Mouse (Mus musculus): ENCODE data around the gene Slc17a9.
"Not testable (repeated sequence)": the region's sequence is repeated elsewhere in the genome, so short reads cannot be mapped to it uniquely, and the experiment has no call there.

The Slc17a9 gene

DNA sequence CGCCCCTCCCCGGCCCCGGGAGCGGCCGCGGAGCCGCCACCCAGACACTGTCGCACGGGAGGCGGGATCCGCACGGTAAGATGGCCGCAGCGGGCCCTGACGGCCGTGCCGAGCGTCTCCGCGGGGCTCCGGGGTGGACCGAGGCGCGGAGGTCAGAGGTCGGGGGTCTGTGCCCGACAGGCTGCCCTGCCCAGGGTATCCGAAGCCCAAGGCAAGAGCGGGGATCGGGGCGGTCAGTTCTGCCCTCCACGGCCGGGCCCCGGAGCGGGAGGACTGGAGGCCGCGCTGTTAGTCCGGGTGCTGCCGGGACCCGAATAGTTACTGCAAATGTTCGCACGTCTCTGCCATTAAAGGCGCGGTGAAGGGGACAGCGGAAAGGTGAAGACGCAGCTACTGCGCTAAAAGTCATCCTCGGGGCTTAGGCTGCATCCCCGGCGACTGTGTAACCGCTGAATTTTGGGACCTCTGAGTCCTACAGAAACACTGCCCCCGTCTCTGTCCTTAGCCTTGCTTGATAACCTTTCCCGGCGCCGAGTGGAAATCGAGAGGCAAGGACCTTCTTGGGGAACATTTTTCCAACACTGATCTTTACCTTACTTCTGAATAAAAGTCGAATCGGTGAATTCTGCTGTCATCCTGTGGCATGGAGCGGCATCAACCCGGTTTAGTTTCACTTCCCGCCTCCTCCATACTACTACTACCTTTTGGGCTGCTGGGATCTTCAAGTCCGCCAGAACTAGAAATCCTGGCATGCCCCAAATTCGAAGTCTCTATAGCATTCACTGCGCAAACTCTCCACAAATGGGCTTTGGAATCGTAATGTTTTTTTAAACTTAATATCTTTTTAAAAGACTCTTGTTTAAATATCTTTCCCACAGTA is 14.5 kb upstream of the Slc17a9 start:
- in situ Hi-C loops (cut with MboI, MseI), result no loop called here

DNA sequence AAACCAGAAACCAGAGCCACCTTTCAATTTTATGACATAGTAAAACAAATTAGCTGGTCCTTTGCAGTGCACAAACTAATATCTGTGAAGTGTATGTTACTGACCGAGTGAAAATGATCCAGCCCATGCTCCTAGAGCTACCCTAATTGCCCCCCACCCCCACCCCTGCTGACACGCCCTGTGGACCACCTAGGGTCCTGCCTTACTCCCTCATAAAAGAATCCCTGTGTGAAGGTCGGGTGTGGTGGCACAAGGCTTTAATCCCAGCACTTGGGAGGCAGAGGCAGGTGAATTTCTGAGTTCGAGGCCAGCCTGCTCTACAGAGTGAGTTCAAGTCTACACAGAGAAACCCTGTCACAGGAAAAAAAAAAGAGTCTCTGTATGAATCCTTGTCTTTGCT is 13.5 kb upstream of the Slc17a9 start:
- in situ Hi-C loops (cut with MboI, MseI), result no loop called here

DNA sequence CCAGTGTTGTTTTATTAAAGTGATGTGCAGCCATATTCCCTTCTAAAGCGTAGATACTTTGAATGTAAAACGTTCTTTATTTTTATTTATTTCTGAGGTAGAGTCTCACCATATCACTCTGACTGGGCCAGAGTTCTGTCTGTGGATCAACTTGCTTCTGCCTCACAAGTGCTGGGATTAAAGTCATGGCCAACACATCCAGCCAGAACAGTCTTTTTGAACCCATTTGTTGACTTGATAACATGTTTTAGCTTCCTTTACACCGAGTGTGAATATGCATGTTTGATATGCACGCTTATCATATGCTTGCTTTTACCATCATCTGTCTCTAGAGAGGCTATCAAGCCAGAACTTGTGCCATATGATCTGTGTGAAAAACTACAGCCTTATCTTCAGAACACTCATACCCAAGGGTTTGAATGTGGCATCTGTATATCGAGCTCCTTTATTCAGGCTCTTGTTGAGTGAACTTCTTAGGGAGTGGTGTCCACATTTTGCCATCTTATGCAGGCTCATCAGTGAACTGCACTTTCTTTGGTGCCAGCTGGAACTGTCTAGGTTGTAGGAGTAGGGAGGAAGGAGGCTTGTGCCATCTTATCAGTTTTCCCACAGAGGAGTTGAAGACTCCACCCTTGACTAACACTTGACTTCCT is 12.9 kb upstream of the Slc17a9 start:
- in situ Hi-C loops (cut with MboI, MseI), result no loop called here

DNA sequence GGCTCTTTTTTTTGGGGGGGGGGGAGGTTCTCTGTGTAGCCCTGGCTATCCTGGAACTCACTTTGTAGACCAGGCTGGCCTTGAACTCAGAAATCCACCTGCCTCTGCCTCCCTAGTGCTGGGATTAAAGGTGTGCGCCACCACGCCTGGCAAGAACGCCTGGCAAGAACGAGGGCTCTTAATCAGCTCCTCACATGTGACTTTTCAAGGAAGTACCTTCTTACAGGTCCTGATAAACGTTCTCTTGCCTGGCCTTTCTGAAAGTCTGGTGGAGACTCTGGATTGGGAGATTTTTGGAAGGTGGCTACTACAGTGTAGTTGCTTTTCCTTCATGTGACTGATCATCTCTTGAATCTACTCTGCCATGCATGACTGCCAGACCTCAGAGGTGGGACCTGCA is 2.3 kb upstream of the Slc17a9 start:
- in situ Hi-C loops (cut with MboI, MseI), result not testable (repeated sequence)

DNA sequence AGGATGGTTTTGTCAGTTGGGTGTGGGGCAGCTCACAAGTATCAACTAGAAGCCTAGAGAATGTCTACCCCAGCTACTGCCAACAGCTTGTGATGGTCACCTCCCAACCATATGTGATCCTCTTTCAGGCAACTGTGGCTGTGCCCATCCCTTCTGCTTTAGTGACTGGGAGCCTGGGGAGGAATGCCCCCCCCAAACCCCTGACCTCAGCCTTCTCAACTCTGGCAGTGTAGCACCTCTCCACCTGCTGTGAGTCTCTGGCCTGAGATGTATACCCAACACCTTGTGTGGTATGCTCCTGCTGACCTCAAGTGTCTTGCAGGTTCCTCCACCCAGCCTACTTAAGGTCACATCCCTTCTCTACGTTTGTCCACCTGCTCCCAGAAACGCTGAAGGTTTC is 1.2 kb upstream of the Slc17a9 start:
- in situ Hi-C loops (cut with MboI, MseI), result no loop called here

DNA sequence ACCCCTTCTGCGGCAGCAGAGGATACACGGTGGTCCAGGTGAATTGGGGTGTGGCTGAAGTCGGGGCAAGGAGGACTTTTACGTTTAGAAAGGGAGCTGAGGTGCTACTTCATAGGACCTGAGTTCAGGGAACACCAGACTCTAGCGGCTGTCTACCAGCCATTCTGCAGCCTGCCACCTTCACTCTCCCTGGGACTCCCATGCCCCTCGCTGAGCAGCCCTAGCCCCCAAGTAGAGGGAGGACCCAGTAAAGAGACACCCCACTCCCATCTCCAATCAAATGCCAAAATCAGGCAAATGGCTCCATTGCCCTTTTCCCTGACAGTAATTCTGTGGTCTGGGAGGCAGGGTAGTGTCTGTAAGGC is 333 bp downstream of the Slc17a9 start:
- in situ Hi-C loops (cut with MboI, MseI), result no loop called here

DNA sequence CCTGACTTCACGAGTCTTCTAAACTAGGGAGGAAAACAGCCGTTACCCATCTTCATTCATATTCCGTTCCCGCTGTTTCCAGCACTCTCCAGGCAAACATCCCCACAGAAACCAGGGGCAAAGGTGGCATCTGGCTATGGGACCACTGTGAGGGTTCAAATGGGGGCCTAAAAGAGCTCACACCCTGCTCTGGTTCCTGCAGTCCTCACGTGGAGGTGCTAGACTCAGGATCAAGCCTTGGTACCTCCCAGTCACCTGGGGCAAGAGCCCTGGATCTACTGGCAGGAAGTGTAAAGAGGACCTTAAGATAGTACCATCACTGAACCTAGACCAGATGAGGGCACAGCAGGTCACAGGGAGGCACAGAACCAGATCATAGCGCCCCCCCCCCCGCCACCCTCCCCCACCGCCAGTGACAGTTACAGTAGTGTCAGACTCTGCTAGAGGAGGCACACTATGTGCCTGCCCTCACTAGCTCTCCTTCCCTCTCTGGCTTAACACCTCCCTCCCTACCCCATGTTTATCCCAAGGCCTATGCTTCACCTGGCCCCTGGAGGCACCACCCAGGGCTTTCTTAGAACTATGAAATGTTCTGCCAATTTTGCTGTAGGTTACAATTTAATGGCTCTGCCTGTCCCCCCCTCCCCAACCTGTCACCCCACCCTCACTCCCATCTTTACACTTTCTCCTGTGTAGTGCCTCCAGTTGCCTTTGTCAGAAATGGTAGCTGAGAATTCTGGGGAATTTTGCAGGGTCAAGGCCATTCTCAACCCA is 980 bp downstream of the Slc17a9 start:
- in situ Hi-C loops (cut with MboI, MseI), result no loop called here

DNA sequence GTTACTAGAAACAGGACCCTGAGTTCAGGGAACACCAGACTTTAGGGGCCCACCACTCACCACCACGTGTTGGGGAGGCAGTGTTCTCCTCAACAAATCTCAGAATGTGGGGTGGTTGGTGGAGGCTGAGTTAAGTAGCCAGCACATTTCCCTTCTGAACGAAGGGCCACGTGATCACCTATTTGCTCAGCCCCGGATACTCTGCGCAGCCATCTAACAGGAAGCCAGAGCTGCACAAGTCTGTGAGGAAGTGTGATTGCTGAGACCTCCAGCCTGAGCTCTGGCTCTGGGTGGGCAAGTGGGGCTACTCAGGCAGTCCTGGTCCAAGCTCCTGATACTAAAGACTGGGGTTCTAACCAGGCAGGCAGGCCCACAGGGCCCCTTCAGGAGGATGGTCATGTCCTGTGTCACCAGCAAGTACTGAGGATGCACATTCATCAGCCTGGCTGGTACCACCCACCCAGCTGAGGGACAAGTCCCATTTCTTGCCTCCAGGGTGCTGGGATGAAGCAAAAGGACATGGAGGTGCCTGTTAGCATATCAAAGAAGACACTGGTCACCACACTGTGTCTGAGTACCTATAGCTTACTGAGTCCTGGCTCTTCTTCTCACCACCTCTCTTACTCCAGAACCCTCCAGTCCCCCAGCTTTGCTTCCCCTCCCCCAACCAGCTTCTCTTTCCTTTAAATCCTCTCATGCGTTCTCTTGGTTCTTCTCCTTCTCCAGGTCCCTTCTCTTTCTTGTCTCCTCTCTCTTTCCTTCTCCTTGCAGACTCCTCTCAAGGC is 1.8 kb downstream of the Slc17a9 start:
- in situ Hi-C loops (cut with MboI, MseI), result no loop called here

DNA sequence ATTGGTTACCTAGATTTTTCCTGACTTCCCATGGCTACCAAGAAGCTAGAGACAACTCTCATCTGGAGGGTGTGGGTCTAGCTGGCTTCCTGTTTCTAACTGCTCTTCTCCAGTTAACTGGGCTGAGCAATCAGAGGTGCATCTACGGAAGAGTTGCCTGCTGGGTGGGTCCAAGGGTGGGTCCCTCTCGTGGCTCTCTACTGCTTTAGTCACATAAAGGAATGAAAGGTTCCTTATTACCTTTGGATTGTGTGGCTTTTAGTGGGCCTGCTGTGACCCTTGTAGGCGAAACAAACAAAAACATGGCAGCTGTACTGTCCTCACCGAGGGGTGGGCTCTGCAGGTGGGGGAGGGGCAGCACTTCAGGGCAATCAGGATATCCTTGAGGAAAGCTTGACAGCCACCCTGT is 2.6 kb downstream of the Slc17a9 start:
- in situ Hi-C loops (cut with MboI, MseI), result no loop called here

DNA sequence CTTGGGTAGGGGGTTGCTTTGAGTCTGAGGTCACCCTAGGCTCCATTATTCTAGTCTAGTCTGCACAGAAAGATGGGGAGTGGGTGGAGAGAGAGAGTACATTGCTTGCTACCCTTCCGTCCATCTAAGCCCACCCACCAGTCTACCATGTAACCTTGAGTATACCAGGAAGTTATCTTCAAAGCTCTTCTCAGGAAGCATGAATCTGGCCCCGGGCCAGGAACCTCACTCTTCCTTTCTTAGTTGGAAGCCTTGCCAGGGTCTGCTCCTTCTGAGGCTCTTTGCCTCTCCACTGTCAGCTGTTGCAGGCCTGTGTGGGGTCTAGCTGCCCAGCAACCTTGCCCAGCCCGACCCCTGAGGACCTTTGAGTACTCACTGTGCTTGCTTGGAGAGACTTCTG is 6.0 kb downstream of the Slc17a9 start:
- in situ Hi-C loops (cut with MboI, MseI), result no loop called here

DNA sequence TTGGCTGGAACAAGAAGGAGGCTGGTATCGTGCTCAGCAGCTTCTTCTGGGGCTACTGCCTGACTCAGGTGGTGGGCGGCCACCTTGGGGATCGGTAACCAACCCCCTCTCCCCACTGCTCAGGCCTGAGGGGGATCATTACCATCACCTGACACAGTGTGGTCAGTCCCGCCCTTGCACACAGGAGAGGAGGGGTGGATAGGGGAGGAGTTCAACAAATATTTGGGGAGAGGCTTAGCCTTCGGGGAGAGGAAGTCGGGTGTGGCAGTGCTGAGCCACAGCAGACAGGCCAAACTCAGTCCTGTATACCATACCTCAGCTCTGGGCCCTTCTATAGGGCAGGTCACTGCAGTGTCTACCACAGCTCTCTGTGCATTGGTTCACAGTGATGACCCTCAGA is 6.9 kb downstream of the Slc17a9 start:
- in situ Hi-C loops (cut with MboI, MseI), result no loop called here

DNA sequence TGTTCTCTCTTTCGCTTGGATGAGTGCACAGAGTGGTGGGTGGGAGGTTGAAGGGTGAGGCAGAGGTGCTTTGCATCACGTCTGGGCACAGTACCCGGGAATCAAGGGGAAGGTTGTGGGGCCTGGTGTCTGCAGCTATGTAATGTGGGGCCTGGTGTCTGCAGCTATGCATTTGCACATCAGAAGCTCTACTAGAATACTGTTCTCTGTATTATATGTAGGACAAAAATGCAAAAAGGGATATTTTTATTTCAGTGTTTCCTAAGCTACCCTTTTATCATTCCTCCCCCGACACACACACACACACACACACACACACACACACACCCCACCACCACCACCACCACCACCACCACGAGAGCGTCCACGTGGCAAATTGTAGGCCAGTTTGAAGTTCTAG is 10.2 kb downstream of the Slc17a9 start:
- in situ Hi-C loops (cut with MboI, MseI), result no loop called here

DNA sequence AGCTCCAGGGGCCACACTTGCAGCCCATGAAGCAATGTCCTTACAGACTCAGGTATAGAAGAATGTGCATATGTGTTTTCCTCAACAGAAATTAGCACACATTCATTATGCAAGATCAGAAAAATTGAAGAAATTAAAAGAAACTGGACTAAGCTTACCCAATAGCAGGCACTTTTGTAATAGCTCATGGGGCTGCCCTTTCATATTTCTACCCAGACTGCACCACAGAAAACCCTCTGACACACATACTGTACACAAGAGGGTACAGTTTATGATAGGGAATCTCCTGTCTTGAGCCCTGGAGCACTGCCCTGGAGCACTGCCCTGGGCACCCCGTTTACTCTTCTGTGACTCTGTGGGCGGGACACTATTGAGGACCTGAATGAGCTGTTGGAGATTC is 12.9 kb downstream of the Slc17a9 start:
- in situ Hi-C loops (cut with MboI, MseI), result no loop called here

DNA sequence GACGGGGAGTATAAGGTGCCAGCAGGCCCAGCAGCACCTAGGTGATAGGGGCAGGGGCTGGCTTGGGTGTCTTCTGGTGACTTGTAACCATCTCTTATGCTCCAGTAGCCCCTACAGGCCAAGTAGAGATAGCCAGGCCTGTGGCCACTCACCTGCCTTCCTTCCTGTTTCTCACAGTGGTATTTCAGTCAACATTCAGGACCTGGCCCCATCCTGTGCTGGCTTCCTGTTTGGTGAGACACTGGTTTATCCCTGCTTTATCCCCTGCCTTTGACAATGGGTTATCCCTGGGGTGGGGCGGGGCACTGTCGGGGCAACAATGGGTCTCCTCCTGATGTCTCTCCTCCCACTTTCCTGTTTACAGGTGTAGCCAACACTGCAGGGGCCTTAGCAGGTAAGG is 15.3 kb downstream of the Slc17a9 start:
- in situ Hi-C loops (cut with MboI, MseI), result loop anchor here (5.0 kb wide), 1 partner anchor 153 kb away; the partner anchor contains the start of gene Ogfr

DNA sequence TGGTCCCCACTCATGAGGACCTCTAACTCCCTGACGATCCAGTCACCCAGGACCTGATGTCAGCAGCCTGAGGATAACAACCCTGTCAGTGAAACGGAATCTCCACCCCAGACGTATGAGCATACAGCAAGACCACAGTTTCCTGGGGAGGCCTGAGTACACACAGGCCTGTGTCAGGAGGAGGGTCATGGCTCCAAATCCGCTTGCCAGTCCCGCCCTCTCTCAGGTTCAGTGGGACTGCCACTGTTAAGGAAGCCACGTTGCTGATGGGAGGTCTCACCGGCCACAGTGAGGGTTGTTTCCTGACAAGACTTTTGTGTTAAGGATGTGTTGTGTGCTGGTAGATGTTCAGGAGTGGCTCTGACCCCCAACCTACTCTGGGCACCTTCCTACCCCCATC is 16.4 kb downstream of the Slc17a9 start:
- in situ Hi-C loops (cut with MboI, MseI), result loop anchor here (5.0 kb wide), 1 partner anchor 154 kb away; the partner anchor contains the start of gene Ogfr

DNA sequence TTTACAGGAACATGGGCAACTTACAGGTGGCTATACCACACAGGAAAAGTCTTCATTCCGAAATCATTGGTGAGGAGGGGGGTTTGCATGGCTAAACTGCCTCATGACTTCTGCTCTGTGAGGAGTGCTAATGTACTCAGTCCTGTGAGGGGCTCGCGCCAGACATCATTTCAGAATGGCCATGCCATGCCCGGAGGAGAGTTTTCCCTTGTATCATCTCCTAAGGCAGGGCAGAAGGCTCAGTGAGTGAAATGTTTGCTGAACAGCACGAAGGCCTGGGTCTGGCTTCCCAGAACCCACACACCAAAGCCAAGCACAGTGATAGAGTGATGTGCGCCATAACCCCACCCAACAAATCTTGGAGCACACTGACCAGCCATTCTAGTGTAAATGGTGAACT is 17.8 kb downstream of the Slc17a9 start:
- in situ Hi-C loops (cut with MboI, MseI), result loop anchor here (5.0 kb wide), 1 partner anchor 156 kb away; the partner anchor contains the start of gene Ogfr

DNA sequence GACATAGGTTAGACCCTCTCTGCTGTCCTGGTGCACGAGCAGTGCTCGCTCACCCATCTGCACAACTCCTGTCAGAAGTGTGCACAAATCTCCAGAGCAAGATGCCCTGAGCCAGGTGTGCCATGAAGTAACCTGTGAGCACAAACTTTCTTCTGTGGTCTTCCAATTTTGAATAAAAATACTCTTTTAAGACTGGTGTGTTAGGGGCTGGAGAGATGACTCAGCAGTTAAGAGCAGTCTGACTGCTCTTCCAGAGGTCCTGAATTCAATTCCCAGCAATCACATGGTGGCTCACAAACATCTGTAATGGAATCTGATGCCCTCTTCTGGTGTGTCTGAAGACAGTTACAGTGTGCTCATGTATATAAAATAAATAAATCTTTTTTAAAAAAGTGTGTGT is 18.3 kb downstream of the Slc17a9 start:
- in situ Hi-C loops (cut with MboI, MseI), result loop anchor here (5.0 kb wide), 1 partner anchor 156 kb away; the partner anchor contains the start of gene Ogfr

DNA sequence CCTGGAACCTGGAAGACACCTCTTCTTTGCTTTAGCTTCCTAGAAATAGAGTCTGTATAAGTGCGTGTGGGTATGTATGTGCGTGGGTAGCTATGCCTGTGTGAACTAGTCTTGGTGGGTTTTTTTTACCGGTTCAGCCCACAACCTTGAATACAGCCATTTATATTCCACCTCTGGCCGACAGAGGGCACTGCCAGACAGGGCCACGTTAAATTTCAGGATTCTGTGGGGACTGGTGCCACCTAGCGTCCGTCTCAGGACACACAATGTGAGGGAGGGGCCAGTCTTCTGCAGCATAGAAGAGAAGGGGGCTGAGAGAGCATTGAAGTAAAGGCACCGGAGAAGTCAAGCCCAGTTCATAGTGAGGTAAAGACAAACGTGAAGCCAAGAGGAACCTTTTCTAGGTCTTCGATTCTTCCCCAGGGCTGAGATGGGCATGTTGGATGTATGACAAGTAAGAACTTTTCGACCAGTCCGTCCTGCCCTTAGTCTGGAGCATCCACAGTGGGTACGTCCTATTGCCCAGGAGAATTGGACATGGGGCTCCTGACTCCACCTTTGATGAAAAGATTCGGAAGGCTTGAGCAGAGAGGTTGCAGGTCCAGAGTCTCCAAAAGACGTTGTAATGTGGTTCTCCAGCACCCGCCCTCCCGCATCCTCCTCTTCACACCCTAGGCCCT is 20.3 kb downstream of the Slc17a9 start:
- in situ Hi-C loops (cut with MboI, MseI), result no loop called here

DNA sequence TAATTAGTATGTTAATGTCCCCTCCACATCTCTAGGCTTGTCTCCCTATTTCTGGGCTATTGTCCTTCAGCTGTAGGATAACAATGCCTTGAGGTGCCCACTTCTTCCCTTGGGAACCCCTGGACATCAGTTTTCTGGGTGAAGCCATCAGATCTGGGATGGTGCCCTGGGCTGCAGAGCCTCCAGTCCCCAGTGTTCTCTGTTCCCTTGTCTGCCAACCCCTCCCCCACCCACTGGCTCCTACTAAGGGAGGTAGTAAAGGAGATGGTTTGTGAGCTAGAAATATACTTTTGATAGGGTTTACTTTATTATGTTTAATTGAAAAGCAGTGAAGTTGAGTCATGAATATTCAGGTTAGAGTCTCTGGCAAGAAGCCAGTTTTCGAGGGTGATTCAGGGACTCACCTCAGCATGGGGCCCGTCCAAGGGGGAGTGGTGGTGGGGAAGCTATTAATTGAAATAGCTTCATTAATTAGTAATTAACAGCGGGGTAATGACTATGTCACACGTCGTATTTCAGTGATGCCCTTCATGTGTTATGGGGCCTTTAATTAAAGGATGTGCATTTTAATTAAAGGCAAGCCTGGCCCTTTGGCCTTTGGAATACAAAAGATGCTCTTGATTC is 21.6 kb downstream of the Slc17a9 start:
- in situ Hi-C loops (cut with MboI, MseI), result no loop called here

DNA sequence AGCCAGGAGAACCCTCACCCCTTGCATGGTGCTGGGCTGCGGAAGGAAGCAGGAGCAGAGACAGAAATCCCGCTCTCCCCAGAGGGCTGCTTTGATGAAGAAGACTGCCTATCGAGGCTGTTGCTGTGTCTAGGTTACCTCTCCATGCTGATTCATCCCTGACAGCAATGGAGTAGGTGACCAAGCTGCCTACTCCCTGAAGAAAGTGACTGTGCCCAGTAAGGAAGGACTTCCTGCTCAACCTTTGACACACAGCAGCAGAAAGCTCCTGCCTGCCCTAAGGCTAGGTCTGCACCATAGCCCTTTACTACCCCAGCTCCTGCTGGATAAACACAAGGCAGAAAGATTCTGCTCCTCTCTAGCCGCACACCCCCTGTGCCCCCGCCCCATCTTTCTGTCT is 23.8 kb downstream of the Slc17a9 start:
- in situ Hi-C loops (cut with MboI, MseI), result no loop called here
